Mouse (Mus musculus): ENCODE data around the gene Irf7. TPM values are rescaled to one million over a fixed set of nuclear protein-coding genes. Genes with fewer than 3 reads are reported as not detected.

The Irf7 gene
- polyA plus RNA-seq, 1 experiment from 2014 or later = 0.66 TPM

GRCm38 (mm10) chr7:141297926-141298650, 31.8 kb upstream of the Irf7 start:
- Histone ChIP-seq H3K27ac (ENCODE audit: low read depth, low read length) (no peak overlapping the region), H3K36me3 (ENCODE audit: control insufficient read depth, insufficient read depth, low read length) (peaks cover 35% of the 10 kb centered on the region)

GRCm38 (mm10) chr7:141294479-141294878, 28.2 kb upstream of the Irf7 start:
- no peak for ATAC-seq (ENCODE audit: low read depth)
- Histone ChIP-seq H3K9me3 (ENCODE audit: control insufficient read depth, low read length) (no peaks in the 10 kb centered on the region), H3K4me2 (ENCODE audit: low read depth, low read length) (peak overlapping the region; percentile 53), H3K9ac (replicated peaks; ENCODE audit: low read depth, low read length) (no peak overlapping the region), H3K36me3 (ENCODE audit: control insufficient read depth, insufficient read depth, low read length) (0 out of 2 replicates have a peak, but pooled peaks cover 7% of the 10 kb centered on the region), H3K27me3 (ENCODE audit: control insufficient read depth, insufficient read depth, low read length) (peaks cover 34% of the 10 kb centered on the region), H3K27ac (ENCODE audit: low read depth, low read length) (no peak overlapping the region), H3K4me3 (ENCODE audit: low read depth, low read length) (no peak overlapping the region), H3K4me1 (ENCODE audit: control insufficient read depth, insufficient read depth, low read length) (peaks cover 8% of the 10 kb centered on the region; the same call in 1 of the 2 replicates)
- 5% methylated on average over 22 of the region's 22 CpGs for WGBS

More at GRCm38 (mm10) chr7:141297926-141298650, 31.8 kb upstream of the Irf7 start:
- Histone ChIP-seq H3K4me1 (ENCODE audit: control insufficient read depth, insufficient read depth, low read length) (peaks cover 8% of the 10 kb centered on the region; the same call in 1 of the 2 replicates), H3K27me3 (ENCODE audit: control insufficient read depth, insufficient read depth, low read length) (peaks cover 27% of the 10 kb centered on the region), H3K4me2 (ENCODE audit: low read depth, low read length) (no peak overlapping the region), H3K9ac (replicated peaks; ENCODE audit: low read depth, low read length) (no peak overlapping the region), H3K9me3 (ENCODE audit: control insufficient read depth, low read length) (no peaks in the 10 kb centered on the region), H3K4me3 (ENCODE audit: low read depth, low read length) (no peak overlapping the region)
- no peak for ATAC-seq (ENCODE audit: low read depth)
- 80% methylated on average over 3 of the region's 3 CpGs for WGBS

GRCm38 (mm10) chr7:141293852-141294471, 27.7 kb upstream of the Irf7 start:
- H3K27ac ChIP-seq (ENCODE audit: low read depth, low read length) = no peak overlapping the region
- ATAC-seq (ENCODE audit: low read depth) = no peak
- H3K36me3 ChIP-seq (ENCODE audit: control insufficient read depth, insufficient read depth, low read length) = 0 out of 2 replicates have a peak, but pooled peaks cover 3% of the 10 kb centered on the region
- H3K27me3 ChIP-seq (ENCODE audit: control insufficient read depth, insufficient read depth, low read length) = peaks cover 34% of the 10 kb centered on the region
- H3K4me3 ChIP-seq (ENCODE audit: low read depth, low read length) = peak overlapping the region; percentile 28
- WGBS = under 1% methylated on average over 51 of the region's 53 CpGs
- no peaks in the 10 kb centered on the region for H3K9me3 ChIP-seq (ENCODE audit: control insufficient read depth, low read length)
- peak overlapping the region; percentile 53 for H3K4me2 ChIP-seq (ENCODE audit: low read depth, low read length)
- H3K9ac ChIP-seq (replicated peaks; ENCODE audit: low read depth, low read length) = peak overlapping the region; percentile 51; the same call in 1 of the 2 replicates
- H3K4me1 ChIP-seq (ENCODE audit: control insufficient read depth, insufficient read depth, low read length) = peaks cover 8% of the 10 kb centered on the region; the same call in 1 of the 2 replicates

- H3K9ac ChIP-seq (replicated peaks; ENCODE audit: low read depth, low read length) = peak overlapping the region; percentile 60; the same call in 1 of the 2 replicates
- no peaks in the 10 kb centered on the region for H3K36me3 ChIP-seq (ENCODE audit: control insufficient read depth, insufficient read depth, low read length)
- H3K27ac ChIP-seq (ENCODE audit: low read depth, low read length) = no peak overlapping the region
- ATAC-seq (ENCODE audit: low read depth) = peak; percentile 26; the same call in 1 of the 2 replicates
- peak overlapping the region; percentile 73 for H3K4me2 ChIP-seq (ENCODE audit: low read depth, low read length)
- 30% methylated on average over 15 of the region's 15 CpGs for WGBS
- H3K9me3 ChIP-seq (ENCODE audit: control insufficient read depth, low read length) = no peaks in the 10 kb centered on the region
- H3K27me3 ChIP-seq (ENCODE audit: control insufficient read depth, insufficient read depth, low read length) = peaks cover 34% of the 10 kb centered on the region
- H3K4me3 ChIP-seq (ENCODE audit: low read depth, low read length) = peak overlapping the region; percentile 45
- peaks cover 8% of the 10 kb centered on the region; the same call in 1 of the 2 replicates for H3K4me1 ChIP-seq (ENCODE audit: control insufficient read depth, insufficient read depth, low read length)
Observed at GRCm38 (mm10) chr7:141292583-141293388, 26.5 kb upstream of the Irf7 start.

GRCm38 (mm10) chr7:141291921-141292582, 25.8 kb upstream of the Irf7 start, which contains the start of gene Drd4:
Gene Drd4 (plus strand): TSS chr7:141292006.
- Histone ChIP-seq H3K27me3 (ENCODE audit: control insufficient read depth, insufficient read depth, low read length) (peaks cover 34% of the 10 kb centered on the region), H3K9me3 (ENCODE audit: control insufficient read depth, low read length) (no peaks in the 10 kb centered on the region), H3K4me1 (ENCODE audit: control insufficient read depth, insufficient read depth, low read length) (peaks cover 8% of the 10 kb centered on the region; the same call in 1 of the 2 replicates), H3K4me2 (ENCODE audit: low read depth, low read length) (peak within 1 kb of the TSS; percentile 73), H3K9ac (replicated peaks; ENCODE audit: low read depth, low read length) (peak within 1 kb of the TSS; percentile 60), H3K27ac (ENCODE audit: low read depth, low read length) (no peak within 1 kb of the TSS), H3K4me3 (ENCODE audit: low read depth, low read length) (peak within 1 kb of the TSS; percentile 45), H3K36me3 (ENCODE audit: control insufficient read depth, insufficient read depth, low read length) (no peaks in the 10 kb centered on the region)
- 1% methylated on average over 43 of the region's 46 CpGs for WGBS
- ATAC-seq (ENCODE audit: low read depth) = peak; percentile 60

- H3K4me2 ChIP-seq (ENCODE audit: low read depth, low read length) = no peak overlapping the region
- no peaks in the 10 kb centered on the region for H3K36me3 ChIP-seq (ENCODE audit: control insufficient read depth, insufficient read depth, low read length)
- no peak for ATAC-seq (ENCODE audit: low read depth)
- H3K4me1 ChIP-seq (ENCODE audit: control insufficient read depth, insufficient read depth, low read length) = no peaks in the 10 kb centered on the region
- H3K27me3 ChIP-seq (ENCODE audit: control insufficient read depth, insufficient read depth, low read length) = peaks cover 6% of the 10 kb centered on the region
- no peak overlapping the region for H3K27ac ChIP-seq (ENCODE audit: low read depth, low read length)
- whole genome bisulfite sequencing = 87% methylated on average over 3 of the region's 3 CpGs
- no peaks in the 10 kb centered on the region for H3K9me3 ChIP-seq (ENCODE audit: control insufficient read depth, low read length)
- H3K4me3 ChIP-seq (ENCODE audit: low read depth, low read length) = no peak overlapping the region
- H3K9ac ChIP-seq (replicated peaks; ENCODE audit: low read depth, low read length) = no peak overlapping the region
Observed at GRCm38 (mm10) chr7:141288042-141288441, 21.8 kb upstream of the Irf7 start.

- 85% methylated on average over 4 of the region's 4 CpGs for WGBS
- Histone ChIP-seq H3K9ac (replicated peaks; ENCODE audit: low read depth, low read length) (no peak overlapping the region), H3K36me3 (ENCODE audit: control insufficient read depth, insufficient read depth, low read length) (no peaks in the 10 kb centered on the region), H3K4me2 (ENCODE audit: low read depth, low read length) (no peak overlapping the region), H3K9me3 (ENCODE audit: control insufficient read depth, low read length) (no peaks in the 10 kb centered on the region), H3K27ac (ENCODE audit: low read depth, low read length) (no peak overlapping the region), H3K4me3 (ENCODE audit: low read depth, low read length) (no peak overlapping the region), H3K4me1 (ENCODE audit: control insufficient read depth, insufficient read depth, low read length) (peaks cover 4% of the 10 kb centered on the region; the same call in 1 of the 2 replicates), H3K27me3 (ENCODE audit: control insufficient read depth, insufficient read depth, low read length) (no peaks in the 10 kb centered on the region)
- ATAC-seq (ENCODE audit: low read depth) = no peak
Observed at GRCm38 (mm10) chr7:141282756-141283155, 16.5 kb upstream of the Irf7 start.

- Histone ChIP-seq H3K36me3 (ENCODE audit: control insufficient read depth, insufficient read depth, low read length) (no peaks in the 10 kb centered on the region), H3K27ac (ENCODE audit: low read depth, low read length) (no peak overlapping the region), H3K4me1 (ENCODE audit: control insufficient read depth, insufficient read depth, low read length) (peaks cover 4% of the 10 kb centered on the region; the same call in 1 of the 2 replicates), H3K4me2 (ENCODE audit: low read depth, low read length) (no peak overlapping the region), H3K9ac (replicated peaks; ENCODE audit: low read depth, low read length) (no peak overlapping the region), H3K9me3 (ENCODE audit: control insufficient read depth, low read length) (no peaks in the 10 kb centered on the region), H3K4me3 (ENCODE audit: low read depth, low read length) (no peak overlapping the region), H3K27me3 (ENCODE audit: control insufficient read depth, insufficient read depth, low read length) (no peaks in the 10 kb centered on the region)
- WGBS = 46% methylated on average over 6 of the region's 6 CpGs
- ATAC-seq (ENCODE audit: low read depth) = no peak
Observed at GRCm38 (mm10) chr7:141281442-141281841, 15.2 kb upstream of the Irf7 start.
